Mouse (Mus musculus) adrenal gland, adult 2 months (tissue): ENCODE data around the gene Dock9. TPM values are rescaled to one million over a fixed set of nuclear protein-coding genes. Genes with fewer than 3 reads are reported as not detected.
A peak's percentile ranks its signal among the peaks of the same experiment; 100 is the strongest.
"Not testable (repeated sequence)": the region's sequence is repeated elsewhere in the genome, so short reads cannot be mapped to it uniquely, and the experiment has no call there.

Experiments used
- DNase-seq: peaks from one replicate; pipeline ENCODE4 v3.0.0; 2021
- polyA plus RNA-seq: library from polyadenylated mRNA; depleted of rRNA; stranded (reverse); fragments of >200 nt; gene quantifications from 2 replicates; pipeline ENCODE4 v1.2.3, GENCODE M21; 2012
- total RNA-seq, 2 experiments: library from RNA; stranded (reverse); gene quantifications; 2 replicates each; pipeline ENCODE4 v1.2.3; 2021

Gene Dock9
- total and polyA plus RNA-seq, 3 experiments, result 8.0 to 29.2 (median 18.6) TPM

- DNase-seq, result no peak
Measured at GRCm38 (mm10) chr14:121700013-121700412, 97.6 kb downstream of the Dock9 start.

- no peak for DNase-seq
Measured at GRCm38 (mm10) chr14:121698620-121698950, 99.1 kb downstream of the Dock9 start.

- peak; percentile 72 for DNase-seq
Measured at GRCm38 (mm10) chr14:121697709-121698619, 99.7 kb downstream of the Dock9 start.

- DNase-seq, result no peak
Measured at GRCm38 (mm10) chr14:121697143-121697680, 100.4 kb downstream of the Dock9 start.

- no peak for DNase-seq
Measured at GRCm38 (mm10) chr14:121696429-121697118, 101.1 kb downstream of the Dock9 start.

GRCm38 (mm10) chr14:121694706-121695105, 102.9 kb downstream of the Dock9 start:
- no peak for DNase-seq

GRCm38 (mm10) chr14:121693991-121694594, 103.5 kb downstream of the Dock9 start:
- peak; percentile 20 for DNase-seq

GRCm38 (mm10) chr14:121689649-121690048, 108.0 kb downstream of the Dock9 start:
- not testable (repeated sequence) for DNase-seq

GRCm38 (mm10) chr14:121688175-121688574, 109.5 kb downstream of the Dock9 start:
- no peak for DNase-seq

GRCm38 (mm10) chr14:121687274-121687673, 110.4 kb downstream of the Dock9 start:
- DNase-seq, result no peak

- no peak for DNase-seq
Measured at GRCm38 (mm10) chr14:121678913-121679312, 118.7 kb downstream of the Dock9 start.

- DNase-seq, result peak; percentile 13
Measured at GRCm38 (mm10) chr14:121678445-121678844, 119.2 kb downstream of the Dock9 start.

GRCm38 (mm10) chr14:121676596-121677330, 120.9 kb downstream of the Dock9 start:
- DNase-seq, result no peak

GRCm38 (mm10) chr14:121676121-121676591, 121.5 kb downstream of the Dock9 start:
- peak; percentile 28 for DNase-seq

- peak; percentile 30 for DNase-seq
Measured at GRCm38 (mm10) chr14:121675579-121675978, 122.1 kb downstream of the Dock9 start.

GRCm38 (mm10) chr14:121675146-121675545, 122.5 kb downstream of the Dock9 start:
- peak; percentile 13 for DNase-seq

GRCm38 (mm10) chr14:121670016-121670415, 127.6 kb downstream of the Dock9 start:
- DNase-seq, result no peak

- DNase-seq, result no peak
Measured at GRCm38 (mm10) chr14:121666641-121667274, 130.9 kb downstream of the Dock9 start.

- no peak for DNase-seq
Measured at GRCm38 (mm10) chr14:121665693-121666273, 131.9 kb downstream of the Dock9 start.

- no peak for DNase-seq
Measured at GRCm38 (mm10) chr14:121663913-121664312, 133.7 kb downstream of the Dock9 start.

- no peak for DNase-seq
Measured at GRCm38 (mm10) chr14:121660918-121661317, 136.7 kb downstream of the Dock9 start.
